Mouse (Mus musculus): ENCODE data around the gene Tnfrsf8. TPM values are rescaled to one million over a fixed set of nuclear protein-coding genes. Genes with fewer than 3 reads are reported as not detected.
"Not testable (repeated sequence)": the region's sequence is repeated elsewhere in the genome, so short reads cannot be mapped to it uniquely, and the experiment has no call there.

Gene Tnfrsf8
- total and polyA plus RNA-seq, 2 experiments, result 0.02 to 0.09 TPM

- TF ChIP-seq POLR2A (IDR thresholded peaks at IDR 0.05; ENCODE audit: extremely low read depth, insufficient read depth, low read length) (no peak), CTCF (IDR thresholded peaks at IDR 0.05; ENCODE audit: low read depth, low read length) (no peak)
- WGBS, result 79% methylated on average over 5 of the region's 5 CpGs
- peaks cover 7% of the 10 kb centered on the region; the same call in 1 of the 2 replicates for H3K27me3 ChIP-seq (ENCODE audit: control insufficient read depth, insufficient read depth, low read length)
- H3K4me1 ChIP-seq (ENCODE audit: control insufficient read depth, insufficient read depth, low read length), result no peaks in the 10 kb centered on the region
- no peak overlapping the region for H3K27ac ChIP-seq (replicated peaks; ENCODE audit: insufficient read depth, low read depth, low read length)
- no peaks in the 10 kb centered on the region for H3K36me3 ChIP-seq (ENCODE audit: control insufficient read depth, insufficient read depth, low read length)
- no peak for DNase-seq (ENCODE audit: extremely low read depth, low read depth, low spot score)
- no peak overlapping the region for H3K4me3 ChIP-seq (ENCODE audit: insufficient read depth, low read depth, low read length)
- H3K9ac ChIP-seq (ENCODE audit: low read depth, low read length), result no peak overlapping the region
- no peaks in the 10 kb centered on the region for H3K79me2 ChIP-seq (ENCODE audit: control insufficient read depth, insufficient read depth, low read length)
These were observed 1.7 kb upstream of the Tnfrsf8 start for GRCm38 (mm10) chr4:145316708-145317107.

GRCm38 (mm10) chr4:145313966-145314365 is 998 bp downstream of the Tnfrsf8 start:
- H3K9ac ChIP-seq (ENCODE audit: low read depth, low read length), result no peak overlapping the region
- no peaks in the 10 kb centered on the region for H3K36me3 ChIP-seq (ENCODE audit: control insufficient read depth, insufficient read depth, low read length)
- H3K4me3 ChIP-seq (ENCODE audit: insufficient read depth, low read depth, low read length), result no peak overlapping the region
- no peak for DNase-seq (ENCODE audit: extremely low read depth, low read depth, low spot score)
- no peaks in the 10 kb centered on the region for H3K79me2 ChIP-seq (ENCODE audit: control insufficient read depth, insufficient read depth, low read length)
- WGBS, result 76% methylated on average over 4 of the region's 4 CpGs
- H3K27ac ChIP-seq (replicated peaks; ENCODE audit: insufficient read depth, low read depth, low read length), result no peak overlapping the region
- no peaks in the 10 kb centered on the region for H3K4me1 ChIP-seq (ENCODE audit: control insufficient read depth, insufficient read depth, low read length)
- peaks cover 7% of the 10 kb centered on the region; the same call in 1 of the 2 replicates for H3K27me3 ChIP-seq (ENCODE audit: control insufficient read depth, insufficient read depth, low read length)
- TF ChIP-seq CTCF (IDR thresholded peaks at IDR 0.05; ENCODE audit: low read depth, low read length) (peak; percentile 27; the same call in 1 of the 2 replicates), POLR2A (IDR thresholded peaks at IDR 0.05; ENCODE audit: extremely low read depth, insufficient read depth, low read length) (no peak)

- Histone ChIP-seq H3K79me2 (ENCODE audit: control insufficient read depth, insufficient read depth, low read length) (no peaks in the 10 kb centered on the region), H3K27me3 (ENCODE audit: control insufficient read depth, insufficient read depth, low read length) (peaks cover 7% of the 10 kb centered on the region; the same call in 1 of the 2 replicates), H3K36me3 (ENCODE audit: control insufficient read depth, insufficient read depth, low read length) (no peaks in the 10 kb centered on the region), H3K4me3 (ENCODE audit: insufficient read depth, low read depth, low read length) (no peak overlapping the region), H3K27ac (replicated peaks; ENCODE audit: insufficient read depth, low read depth, low read length) (no peak overlapping the region), H3K9ac (ENCODE audit: low read depth, low read length) (no peak overlapping the region), H3K4me1 (ENCODE audit: control insufficient read depth, insufficient read depth, low read length) (no peaks in the 10 kb centered on the region)
- TF ChIP-seq POLR2A (IDR thresholded peaks at IDR 0.05; ENCODE audit: extremely low read depth, insufficient read depth, low read length) (no peak), CTCF (IDR thresholded peaks at IDR 0.05; ENCODE audit: low read depth, low read length) (no peak)
- DNase-seq (ENCODE audit: extremely low read depth, low read depth, low spot score), result no peak
- 78% methylated on average over 3 of the region's 3 CpGs for WGBS
These were observed 1.7 kb downstream of the Tnfrsf8 start for GRCm38 (mm10) chr4:145313256-145313655.

GRCm38 (mm10) chr4:145312530-145312929 is 2.4 kb downstream of the Tnfrsf8 start:
- Histone ChIP-seq H3K27me3 (ENCODE audit: control insufficient read depth, insufficient read depth, low read length) (peaks cover 7% of the 10 kb centered on the region; the same call in 1 of the 2 replicates), H3K36me3 (ENCODE audit: control insufficient read depth, insufficient read depth, low read length) (no peaks in the 10 kb centered on the region), H3K27ac (replicated peaks; ENCODE audit: insufficient read depth, low read depth, low read length) (no peak overlapping the region), H3K9ac (ENCODE audit: low read depth, low read length) (no peak overlapping the region), H3K4me1 (ENCODE audit: control insufficient read depth, insufficient read depth, low read length) (no peaks in the 10 kb centered on the region), H3K79me2 (ENCODE audit: control insufficient read depth, insufficient read depth, low read length) (no peaks in the 10 kb centered on the region), H3K4me3 (ENCODE audit: insufficient read depth, low read depth, low read length) (no peak overlapping the region)
- DNase-seq (ENCODE audit: extremely low read depth, low read depth, low spot score), result no peak
- TF ChIP-seq POLR2A (IDR thresholded peaks at IDR 0.05; ENCODE audit: extremely low read depth, insufficient read depth, low read length), result no peak
- no peak for TF ChIP-seq CTCF (IDR thresholded peaks at IDR 0.05; ENCODE audit: low read depth, low read length)
- 69% methylated on average over 7 of the region's 7 CpGs for WGBS

- no peak for DNase-seq (ENCODE audit: extremely low read depth, low read depth, low spot score)
- Histone ChIP-seq H3K9ac (ENCODE audit: low read depth, low read length) (no peak overlapping the region), H3K27me3 (ENCODE audit: control insufficient read depth, insufficient read depth, low read length) (peaks cover 7% of the 10 kb centered on the region; the same call in 1 of the 2 replicates), H3K36me3 (ENCODE audit: control insufficient read depth, insufficient read depth, low read length) (no peaks in the 10 kb centered on the region), H3K27ac (replicated peaks; ENCODE audit: insufficient read depth, low read depth, low read length) (no peak overlapping the region), H3K4me3 (ENCODE audit: insufficient read depth, low read depth, low read length) (no peak overlapping the region), H3K4me1 (ENCODE audit: control insufficient read depth, insufficient read depth, low read length) (no peaks in the 10 kb centered on the region), H3K79me2 (ENCODE audit: control insufficient read depth, insufficient read depth, low read length) (no peaks in the 10 kb centered on the region)
- no peak for TF ChIP-seq POLR2A (IDR thresholded peaks at IDR 0.05; ENCODE audit: extremely low read depth, insufficient read depth, low read length)
- 88% methylated on average over 2 of the region's 2 CpGs for WGBS
These were observed 4.1 kb downstream of the Tnfrsf8 start for GRCm38 (mm10) chr4:145310859-145311258.

GRCm38 (mm10) chr4:145306422-145306821 is 8.5 kb downstream of the Tnfrsf8 start:
- no peak overlapping the region for H3K27ac ChIP-seq (replicated peaks; ENCODE audit: insufficient read depth, low read depth, low read length)
- H3K4me1 ChIP-seq (ENCODE audit: control insufficient read depth, insufficient read depth, low read length), result no peaks in the 10 kb centered on the region
- TF ChIP-seq POLR2A (IDR thresholded peaks at IDR 0.05; ENCODE audit: extremely low read depth, insufficient read depth, low read length) (no peak), CTCF (IDR thresholded peaks at IDR 0.05; ENCODE audit: low read depth, low read length) (no peak)
- H3K79me2 ChIP-seq (ENCODE audit: control insufficient read depth, insufficient read depth, low read length), result no peaks in the 10 kb centered on the region
- 29% methylated on average over 4 of the region's 4 CpGs for WGBS
- no peaks in the 10 kb centered on the region for H3K36me3 ChIP-seq (ENCODE audit: control insufficient read depth, insufficient read depth, low read length)
- no peak for DNase-seq (ENCODE audit: extremely low read depth, low read depth, low spot score)
- H3K27me3 ChIP-seq (ENCODE audit: control insufficient read depth, insufficient read depth, low read length), result no peaks in the 10 kb centered on the region
- no peak overlapping the region for H3K4me3 ChIP-seq (ENCODE audit: insufficient read depth, low read depth, low read length)
- no peak overlapping the region for H3K9ac ChIP-seq (ENCODE audit: low read depth, low read length)

- not testable (repeated sequence) for H3K4me3 ChIP-seq (ENCODE audit: insufficient read depth, low read depth, low read length); H3K4me1 ChIP-seq (ENCODE audit: control insufficient read depth, insufficient read depth, low read length); H3K36me3 ChIP-seq (ENCODE audit: control insufficient read depth, insufficient read depth, low read length); H3K9ac ChIP-seq (ENCODE audit: low read depth, low read length); H3K27ac ChIP-seq (replicated peaks; ENCODE audit: insufficient read depth, low read depth, low read length); H3K27me3 ChIP-seq (ENCODE audit: control insufficient read depth, insufficient read depth, low read length); DNase-seq (ENCODE audit: extremely low read depth, low read depth, low spot score); H3K79me2 ChIP-seq (ENCODE audit: control insufficient read depth, insufficient read depth, low read length)
- WGBS, result 54% methylated on average over 2 of the region's 2 CpGs
These were observed 9.2 kb downstream of the Tnfrsf8 start for GRCm38 (mm10) chr4:145305661-145306362.

Data from liver, adult 2 months (tissue).